Mouse (Mus musculus) forebrain, embryonic 10.5 days (tissue): ENCODE measurements at regions not wholly inside any gene's neighbourhood (a gene's known extent, or its start where the extent isn't known, plus 50 kb on each side); places are given as distances from the start of the nearest gene placed in this dataset.

Experiments
- DNase-seq: peaks from one replicate; pipeline ENCODE4 v3.0.0-alpha.2; 2017; ENCODE audit warnings: low spot score; ENCODE audit errors: extremely low spot score
- H3K27ac ChIP-seq: fragments of 300-500 bp; sonication (generic); 2 replicates; pipeline ENCODE4 v1.5.1; 2016; ENCODE audit warnings: mild to moderate bottlenecking
- H3K27me3 ChIP-seq: fragments of 300-500 bp; sonication (generic); 2 replicates; pipeline ENCODE4 v1.6.1; 2016; ENCODE audit warnings: mild to moderate bottlenecking; ENCODE audit not compliant: poor library complexity, severe bottlenecking
- H3K36me3 ChIP-seq: fragments of 300-500 bp; sonication (generic); replicated peaks from 2 replicates; pipeline ENCODE4 v1.6.1; 2016; ENCODE audit warnings: mild to moderate bottlenecking, moderate library complexity
- H3K4me1 ChIP-seq: fragments of 300-500 bp; sonication (generic); 2 replicates; pipeline ENCODE4 v1.6.1; 2016
- H3K4me3 ChIP-seq: fragments of 300-500 bp; sonication (generic); 2 replicates; pipeline ENCODE4 v1.5.1; 2016; ENCODE audit warnings: mild to moderate bottlenecking, moderate library complexity
- H3K9me3 ChIP-seq: fragments of 300-500 bp; sonication (generic); 2 replicates; pipeline ENCODE4 v1.6.1; 2016; ENCODE audit warnings: mild to moderate bottlenecking, moderate library complexity
- WGBS: fragments of 180-500 bp; shearing (Covaris S2); methylation state at CpG from one replicate; pipeline ENCODE4 v1.1.7; 2016; 5-methylcytosine and 5-hydroxymethylcytosine counted together

DNA sequence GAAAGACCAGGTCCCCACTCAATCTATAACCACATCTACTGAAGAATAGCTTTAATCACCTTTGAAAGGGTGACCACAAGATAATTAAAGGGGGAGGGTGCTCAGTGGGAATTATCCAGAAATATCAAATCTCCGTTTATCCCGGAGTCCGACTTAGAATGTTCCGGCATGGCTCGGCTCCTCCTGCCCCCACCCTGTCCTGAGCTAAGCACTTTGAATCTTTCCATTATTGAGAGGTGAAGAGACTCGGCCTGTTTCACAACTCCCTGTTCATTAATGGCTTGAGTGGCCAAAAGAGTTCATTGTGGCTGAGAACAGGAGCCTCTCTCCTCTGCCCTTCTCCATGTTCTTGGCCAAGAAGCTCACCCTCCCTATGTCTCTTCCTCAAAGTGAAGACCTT lies 181.0 kb downstream of the 3110018I06Rik start:
- Histone ChIP-seq H3K36me3 (no peaks in the 10 kb centered on the region), H3K9me3 (no peaks in the 10 kb centered on the region), H3K27ac (peak overlapping the region; percentile 2; the same call in 1 of the 2 replicates), H3K4me1 (peaks cover 14% of the 10 kb centered on the region), H3K27me3 (no peaks in the 10 kb centered on the region), H3K4me3 (no peak overlapping the region)
- DNase-seq: no peak
- WGBS: 75% methylated on average over 6 of the region's 6 CpGs

DNA sequence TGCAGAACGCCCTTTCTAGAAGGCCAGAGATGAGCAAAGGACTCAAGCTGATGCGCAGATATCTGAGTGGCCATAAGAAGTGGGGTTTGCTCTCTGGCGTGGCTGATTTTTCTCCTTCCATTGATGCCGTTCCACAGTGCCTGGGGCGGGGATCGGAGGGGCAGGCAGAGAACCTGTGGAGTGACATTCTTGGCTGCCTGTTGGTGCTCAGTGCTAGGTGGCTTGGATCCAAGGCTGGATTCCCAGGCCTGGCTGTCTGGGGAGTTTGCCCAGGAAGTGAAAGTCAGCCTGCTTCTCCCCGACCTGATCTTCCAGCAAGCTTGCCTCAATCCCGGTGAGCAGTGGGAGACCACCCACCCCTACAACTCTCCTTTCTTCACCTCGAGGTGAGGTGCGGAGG lies 181.5 kb downstream of the 3110018I06Rik start:
- H3K27me3 ChIP-seq: no peaks in the 10 kb centered on the region
- 78% methylated on average over 10 of the region's 10 CpGs for WGBS

DNA sequence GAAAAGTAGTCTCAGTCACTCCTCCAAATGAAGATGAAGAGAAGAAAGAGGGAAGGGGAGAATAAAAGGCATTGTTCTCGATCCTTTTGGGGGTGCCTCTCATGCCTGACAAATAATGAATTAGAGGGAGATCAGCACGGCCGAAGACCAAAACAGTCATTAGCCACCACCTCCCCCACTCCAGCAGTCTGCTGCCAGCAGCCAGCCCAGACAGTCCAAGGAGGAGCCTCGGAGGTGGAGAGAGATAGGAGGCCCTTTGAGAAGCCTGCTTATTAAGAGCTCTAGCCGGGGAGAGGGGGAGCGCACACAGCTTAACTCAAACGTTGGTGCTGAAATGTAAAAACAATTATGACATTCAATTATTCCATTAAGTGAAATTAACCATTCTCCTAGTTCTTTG lies 188.6 kb downstream of the 3110018I06Rik start:
- Histone ChIP-seq H3K4me3 (no peak overlapping the region), H3K36me3 (no peaks in the 10 kb centered on the region), H3K27me3 (no peaks in the 10 kb centered on the region), H3K27ac (peak overlapping the region; percentile 30; the same call in 1 of the 2 replicates), H3K9me3 (no peaks in the 10 kb centered on the region), H3K4me1 (peaks cover 20% of the 10 kb centered on the region)
- no peak for DNase-seq
- WGBS: 18% methylated on average over 7 of the region's 7 CpGs

More for the DNA sequence above, 181.5 kb downstream of the 3110018I06Rik start:
- peak overlapping the region; percentile 2; the same call in 1 of the 2 replicates for H3K27ac ChIP-seq
- DNase-seq: no peak
- H3K4me1 ChIP-seq: peaks cover 14% of the 10 kb centered on the region
- H3K9me3 ChIP-seq: no peaks in the 10 kb centered on the region
- H3K4me3 ChIP-seq: no peak overlapping the region
- no peaks in the 10 kb centered on the region for H3K36me3 ChIP-seq

DNA sequence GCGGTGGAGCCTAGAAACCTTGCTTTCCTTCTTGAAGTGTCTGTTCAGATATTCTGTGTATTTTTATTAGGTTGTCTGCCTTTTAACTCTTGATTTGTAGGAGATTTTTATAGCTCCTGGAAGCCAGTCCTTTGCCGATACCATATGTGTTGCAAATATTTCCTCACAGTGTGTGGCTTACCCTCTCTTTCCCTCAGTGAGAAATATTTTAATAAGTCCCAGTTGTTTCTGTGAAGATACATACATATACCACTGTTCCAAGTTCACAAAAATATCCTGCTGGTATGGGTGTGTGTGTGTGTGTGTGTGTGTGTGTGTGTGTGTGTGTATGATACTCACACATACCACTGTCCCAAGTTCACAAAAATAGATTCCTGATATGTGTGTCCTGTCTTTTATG lies 199.0 kb downstream of the 3110018I06Rik start:
- Histone ChIP-seq H3K9me3 (no peaks in the 10 kb centered on the region), H3K4me1 (0 out of 2 replicates have a peak, but pooled peaks cover 7% of the 10 kb centered on the region), H3K36me3 (no peaks in the 10 kb centered on the region), H3K27ac (no peak overlapping the region), H3K4me3 (no peak overlapping the region), H3K27me3 (no peaks in the 10 kb centered on the region)
- DNase-seq: no peak
- 88% methylated on average over 2 of the region's 2 CpGs for WGBS

DNA sequence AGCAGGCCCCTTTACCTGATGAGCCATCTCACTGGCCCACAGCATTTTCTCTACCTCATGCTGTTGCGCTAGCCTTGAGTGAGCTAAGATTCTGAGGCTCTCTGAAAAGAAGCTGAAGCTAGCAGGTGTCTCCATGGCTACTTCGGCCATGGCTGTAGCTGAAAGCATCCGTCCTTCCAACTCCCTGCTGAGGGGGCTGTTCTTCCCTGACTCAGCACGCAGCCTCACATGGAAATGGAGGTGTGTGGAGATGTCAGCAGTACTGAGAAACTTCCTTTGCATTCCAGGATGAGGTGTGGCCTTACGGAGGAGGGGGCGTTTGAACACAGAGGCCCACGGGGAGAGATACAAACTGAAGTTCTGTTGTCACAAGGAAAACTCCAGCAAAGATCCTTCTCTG lies 201.0 kb downstream of the 3110018I06Rik start:
- Histone ChIP-seq H3K4me1 (0 out of 2 replicates have a peak, but pooled peaks cover 7% of the 10 kb centered on the region), H3K9me3 (no peaks in the 10 kb centered on the region), H3K27ac (no peak overlapping the region), H3K36me3 (no peaks in the 10 kb centered on the region), H3K27me3 (no peaks in the 10 kb centered on the region), H3K4me3 (no peak overlapping the region)
- DNase-seq: no peak
- WGBS: 61% methylated on average over 7 of the region's 7 CpGs

DNA sequence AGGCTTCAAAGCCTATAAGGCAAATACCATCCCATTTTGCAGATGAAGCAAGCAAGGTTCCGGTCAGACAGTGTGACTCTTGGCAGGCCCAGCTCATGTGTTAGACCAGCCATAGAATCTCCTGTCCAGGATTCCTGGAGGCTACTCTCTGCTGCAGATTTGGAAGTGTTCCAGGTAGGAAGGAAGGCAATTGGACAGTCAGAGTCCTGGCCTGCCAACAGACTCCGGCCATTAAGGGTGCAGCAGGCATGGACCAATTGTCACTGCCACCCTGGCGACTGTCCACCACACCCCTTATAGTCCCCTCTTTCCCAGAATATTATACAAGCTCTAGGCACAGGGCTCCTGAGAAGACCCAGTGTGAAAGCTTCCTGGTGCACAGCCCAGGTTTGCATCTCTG lies 201.6 kb downstream of the 3110018I06Rik start:
- H3K27me3 ChIP-seq: no peaks in the 10 kb centered on the region
- no peaks in the 10 kb centered on the region for H3K36me3 ChIP-seq
- 96% methylated on average over 3 of the region's 3 CpGs for WGBS
- H3K4me1 ChIP-seq: 0 out of 2 replicates have a peak, but pooled peaks cover 7% of the 10 kb centered on the region
- no peak for DNase-seq
- H3K4me3 ChIP-seq: no peak overlapping the region
- no peaks in the 10 kb centered on the region for H3K9me3 ChIP-seq
- H3K27ac ChIP-seq: no peak overlapping the region

DNA sequence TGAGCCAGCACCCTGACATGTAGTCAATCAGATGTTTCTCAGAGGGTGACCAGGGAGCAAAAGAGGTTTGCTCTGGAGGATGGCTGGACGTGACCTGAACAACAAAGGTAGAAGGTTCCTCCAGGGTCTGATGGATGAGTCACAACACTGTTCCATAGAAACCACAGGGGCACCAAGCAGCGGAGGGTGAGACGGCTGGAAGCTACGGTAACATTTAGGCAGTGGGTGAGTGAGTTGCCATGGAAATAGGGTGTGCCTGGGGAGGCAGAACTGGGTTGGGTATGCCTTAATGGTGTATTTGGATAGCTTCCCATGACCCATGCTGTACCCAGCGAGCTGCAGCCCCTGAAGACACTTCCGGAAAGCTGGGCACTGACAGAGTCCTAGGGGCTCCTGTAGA lies 205.3 kb downstream of the 3110018I06Rik start:
- Histone ChIP-seq H3K4me1 (0 out of 2 replicates have a peak, but pooled peaks cover 5% of the 10 kb centered on the region), H3K4me3 (no peak overlapping the region), H3K36me3 (no peaks in the 10 kb centered on the region), H3K27me3 (no peaks in the 10 kb centered on the region), H3K9me3 (peaks cover 4% of the 10 kb centered on the region; the same call in 1 of the 2 replicates), H3K27ac (no peak overlapping the region)
- no peak for DNase-seq
- WGBS: 91% methylated on average over 6 of the region's 6 CpGs

DNA sequence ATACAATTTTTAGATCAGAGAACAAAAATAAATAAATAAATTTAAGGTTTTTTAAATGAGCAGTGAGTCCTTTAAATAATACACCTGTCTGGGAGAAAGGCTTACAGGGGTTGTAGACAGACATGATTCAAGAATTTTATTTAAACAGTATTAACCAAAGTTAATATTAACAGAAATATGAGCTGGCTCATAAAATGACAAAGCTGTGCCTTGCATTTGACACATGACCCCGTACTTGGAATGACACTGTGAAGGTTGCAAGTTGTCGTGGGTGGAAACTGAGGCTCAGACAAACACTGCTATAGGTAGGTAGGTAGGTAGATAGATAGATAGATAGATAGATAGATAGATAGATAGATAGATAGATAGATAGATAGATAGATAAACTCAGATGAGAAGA lies 206.6 kb downstream of the 3110018I06Rik start:
- Histone ChIP-seq H3K4me1 (peaks cover under 1% of the 10 kb centered on the region), H3K27ac (no peak overlapping the region), H3K4me3 (no peak overlapping the region), H3K9me3 (peaks cover 4% of the 10 kb centered on the region; the same call in 1 of the 2 replicates), H3K27me3 (no peaks in the 10 kb centered on the region), H3K36me3 (no peaks in the 10 kb centered on the region)
- 93% methylated on average over 2 of the region's 2 CpGs for WGBS
- no peak for DNase-seq

DNA sequence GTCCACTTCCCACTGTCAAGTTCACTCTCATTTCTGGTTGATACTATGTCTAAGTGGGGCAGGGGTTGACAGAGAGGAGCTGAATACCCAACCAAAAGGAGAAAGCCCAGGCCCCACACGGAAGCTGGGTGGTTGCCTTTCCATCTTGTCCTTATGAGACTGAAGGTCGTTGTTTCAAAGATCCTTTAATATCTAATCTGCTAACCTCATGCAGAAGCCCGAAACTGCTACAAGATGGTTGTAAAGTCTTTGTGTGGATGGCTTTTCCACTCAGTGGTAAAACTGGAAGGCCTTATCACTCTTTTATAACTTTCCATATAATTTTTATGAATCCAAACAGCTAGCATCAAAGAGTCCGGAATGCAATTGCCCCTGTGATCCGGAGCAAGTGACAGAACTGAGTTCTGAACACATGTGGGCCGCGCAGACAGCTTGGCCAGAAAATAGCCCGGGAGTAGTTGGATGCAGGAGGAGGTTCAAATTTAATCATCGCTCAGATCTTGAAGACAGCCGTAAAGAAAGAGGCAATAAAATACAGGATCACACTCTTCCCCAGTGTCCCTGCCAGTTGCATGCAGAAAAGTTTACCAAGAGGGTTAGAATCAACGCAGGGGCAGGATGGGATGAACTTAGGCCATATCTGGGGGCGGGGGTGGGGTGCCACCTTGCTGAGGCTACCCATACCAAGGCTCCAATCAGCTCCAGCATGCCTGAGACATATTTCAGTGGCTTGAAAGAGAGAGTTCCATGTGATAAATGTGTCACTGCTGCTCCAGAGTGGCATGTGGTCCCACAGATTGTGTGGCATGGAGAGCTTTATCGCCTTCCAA lies 207.2 kb downstream of the 3110018I06Rik start:
- Histone ChIP-seq H3K36me3 (no peaks in the 10 kb centered on the region), H3K9me3 (peaks cover 4% of the 10 kb centered on the region; the same call in 1 of the 2 replicates), H3K27ac (no peak overlapping the region), H3K27me3 (no peaks in the 10 kb centered on the region), H3K4me3 (no peak overlapping the region), H3K4me1 (peaks cover 7% of the 10 kb centered on the region)
- WGBS: 92% methylated on average over 13 of the region's 13 CpGs
- DNase-seq: no peak

DNA sequence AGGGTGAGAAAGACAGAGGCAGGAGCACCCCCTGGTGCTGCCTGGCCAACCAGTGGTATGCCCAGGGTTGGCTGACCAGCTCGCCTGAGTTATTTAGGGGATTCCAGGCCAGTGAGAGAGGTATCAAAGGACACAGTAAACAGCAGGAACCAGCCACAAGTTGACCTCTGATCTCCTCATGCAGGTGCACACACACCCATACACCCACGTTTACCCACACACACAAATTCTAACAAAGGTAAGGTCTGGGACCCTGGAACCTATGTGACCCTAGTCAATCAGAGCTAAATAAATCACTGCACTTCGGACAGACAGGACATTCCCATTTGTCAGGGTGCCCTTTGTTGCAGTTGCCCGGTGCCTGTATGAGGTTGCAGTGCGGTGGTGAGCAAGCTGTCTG lies 211.9 kb downstream of the 3110018I06Rik start:
- Histone ChIP-seq H3K4me3 (no peak overlapping the region), H3K27me3 (no peaks in the 10 kb centered on the region), H3K4me1 (peaks cover 12% of the 10 kb centered on the region), H3K27ac (no peak overlapping the region), H3K36me3 (no peaks in the 10 kb centered on the region), H3K9me3 (peaks cover 4% of the 10 kb centered on the region; the same call in 1 of the 2 replicates)
- DNase-seq: no peak
- 62% methylated on average over 5 of the region's 5 CpGs for WGBS

DNA sequence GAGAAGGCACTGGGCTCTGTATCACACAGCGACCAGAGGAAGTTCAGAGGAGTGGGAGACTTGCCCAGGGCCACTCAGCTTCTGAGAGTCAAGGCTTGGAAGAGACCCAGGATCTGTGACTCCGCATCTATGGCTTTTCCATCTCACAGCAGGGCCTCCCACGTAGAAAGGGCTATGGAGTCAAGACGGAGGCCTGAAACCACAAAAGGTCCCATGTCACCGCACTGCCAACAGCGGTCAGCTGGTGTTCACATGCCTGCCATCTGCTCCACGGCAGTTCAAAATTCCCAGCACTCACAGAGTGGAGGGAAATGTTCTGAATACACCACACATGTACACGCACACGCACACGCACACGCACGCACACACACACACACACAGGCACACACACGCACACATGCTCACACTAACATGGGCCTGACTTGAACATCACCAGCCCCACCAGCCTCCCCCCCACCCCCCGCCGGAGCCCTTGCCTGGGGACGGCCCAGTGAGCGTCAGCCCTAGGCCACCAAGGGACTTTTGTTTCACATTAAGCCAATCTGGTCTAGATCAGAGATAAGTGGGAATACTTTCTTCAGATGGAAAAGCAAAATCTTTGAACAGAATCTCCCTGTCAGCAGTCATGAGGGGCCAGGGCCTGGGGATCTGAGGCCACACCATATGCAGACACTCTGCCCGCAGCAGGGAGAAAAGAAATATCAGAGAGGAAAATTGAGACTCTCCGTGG lies 212.6 kb downstream of the 3110018I06Rik start:
- Histone ChIP-seq H3K27me3 (no peaks in the 10 kb centered on the region), H3K4me3 (no peak overlapping the region), H3K4me1 (peaks cover 12% of the 10 kb centered on the region), H3K36me3 (no peaks in the 10 kb centered on the region), H3K27ac (no peak overlapping the region), H3K9me3 (peaks cover 4% of the 10 kb centered on the region; the same call in 1 of the 2 replicates)
- 78% methylated on average over 19 of the region's 19 CpGs for WGBS
- no peak for DNase-seq

DNA sequence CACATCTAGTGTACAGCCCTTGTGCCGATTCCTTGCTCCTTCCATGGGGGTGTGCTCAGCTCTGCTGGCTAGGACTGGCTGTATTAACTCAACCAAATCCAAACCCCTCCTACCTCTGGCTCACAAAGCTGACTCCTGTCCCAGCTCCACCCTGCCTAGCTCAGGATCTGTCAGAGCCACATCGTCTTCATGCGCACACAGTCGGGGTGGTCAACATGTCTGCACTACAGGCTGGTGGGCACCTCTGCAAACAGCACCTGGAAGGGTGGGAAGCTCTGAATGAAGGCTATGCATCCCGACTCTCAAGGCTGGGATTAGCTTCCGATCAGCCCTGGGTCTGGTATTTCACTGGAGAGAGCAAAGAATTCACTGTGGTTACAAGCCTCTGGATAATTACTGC lies 220.4 kb downstream of the 3110018I06Rik start:
- DNase-seq: no peak
- Histone ChIP-seq H3K4me3 (no peak overlapping the region), H3K27ac (no peak overlapping the region), H3K27me3 (no peaks in the 10 kb centered on the region), H3K36me3 (no peaks in the 10 kb centered on the region), H3K4me1 (peaks cover 33% of the 10 kb centered on the region), H3K9me3 (peaks cover 6% of the 10 kb centered on the region; the same call in 1 of the 2 replicates)
- 90% methylated on average over 6 of the region's 6 CpGs for WGBS

DNA sequence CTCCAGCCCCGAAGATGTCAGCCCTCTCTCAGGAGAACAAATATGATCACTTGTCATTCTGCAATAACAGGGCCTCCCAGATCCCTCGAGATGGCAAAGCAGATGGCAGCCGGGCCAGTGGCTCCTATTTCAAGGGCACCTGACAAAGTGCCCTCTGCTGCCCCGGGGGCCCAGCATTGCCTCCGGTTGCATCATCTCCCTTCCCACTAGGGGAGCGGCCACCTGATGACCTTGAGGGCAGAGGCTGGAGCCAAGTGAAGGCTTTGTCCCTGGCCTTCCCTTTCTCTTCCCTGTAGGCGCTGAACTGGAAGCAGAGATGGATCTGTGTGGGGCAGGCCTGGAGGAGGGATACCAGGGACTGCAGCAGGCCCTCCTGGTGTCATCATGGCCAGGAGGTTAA lies 222.6 kb downstream of the 3110018I06Rik start:
- Histone ChIP-seq H3K4me1 (peaks cover 35% of the 10 kb centered on the region), H3K9me3 (peaks cover 6% of the 10 kb centered on the region; the same call in 1 of the 2 replicates), H3K27me3 (no peaks in the 10 kb centered on the region), H3K36me3 (no peaks in the 10 kb centered on the region), H3K4me3 (no peak overlapping the region), H3K27ac (peak overlapping the region; percentile 4; the same call in 1 of the 2 replicates)
- WGBS: 70% methylated on average over 7 of the region's 7 CpGs
- no peak for DNase-seq
